15 mouse cellular contexts compared by ENCODE assay signal in the genomic region with DNA sequence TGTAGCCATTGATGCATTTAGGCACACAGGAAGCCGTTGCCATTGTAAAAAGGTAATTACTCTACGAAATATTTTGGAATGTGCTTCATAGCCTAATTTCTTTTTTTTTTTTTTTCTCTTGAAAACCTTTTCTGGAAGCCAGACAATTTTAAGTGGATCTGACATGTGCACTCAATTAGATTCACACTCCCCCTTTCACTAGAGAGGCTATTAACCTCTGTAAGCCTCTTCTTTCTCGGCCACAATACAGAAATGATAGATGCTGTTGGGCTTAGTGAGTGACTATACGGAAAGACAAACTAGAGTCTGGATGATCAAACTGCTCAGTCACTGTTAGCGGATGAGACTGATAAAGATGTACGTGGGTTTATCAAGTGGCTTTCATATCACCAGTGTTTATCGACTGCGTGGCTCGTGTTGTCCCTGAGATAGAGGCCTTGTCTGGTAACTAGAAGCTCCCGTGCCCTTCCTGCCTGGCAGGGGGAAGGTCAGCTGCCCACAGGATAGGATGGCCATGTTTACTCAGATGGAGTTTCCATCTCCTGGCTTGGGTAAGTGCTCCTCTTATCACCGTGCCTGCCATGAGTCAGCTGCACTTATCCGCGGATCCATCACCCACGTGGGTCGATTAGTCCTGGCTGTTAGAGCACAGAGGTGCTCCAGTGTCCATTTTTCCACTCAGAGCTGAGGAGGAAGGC. TPM values are rescaled to one million over a fixed set of nuclear protein-coding genes. Genes with fewer than 3 reads are reported as not detected.
DNase-seq lines count a peak whose midpoint lies in the region; ATAC-seq lines count a peak whose summit lies in the region.
"Had no signal": no experiment of that assay in that cellular context is flagged by ENCODE, and none has a peak within 500 bp of the region (broad histone marks: within the 10 kb centered on the region; RNA-seq: fewer than 3 reads in every experiment).

No protein-coding gene starts in this region.

- H3K27ac ChIP-seq in heart, embryonic 16.5 days (ENCODE audit: low read length): no peak overlapping the region
- H3K27ac ChIP-seq: kidney, postnatal 0 days; macrophage; midbrain, embryonic 13.5 days had no signal

- H3K9ac ChIP-seq in heart, embryonic 16.5 days (ENCODE audit: low read length): no peak overlapping the region
- H3K9ac ChIP-seq: midbrain, embryonic 13.5 days had no signal

- H3K4me2 ChIP-seq in heart, embryonic 16.5 days (ENCODE audit: low read depth, low read length): peak overlapping the region; percentile 24
- H3K4me2 ChIP-seq: midbrain, embryonic 13.5 days had no signal

- no peaks in the 10 kb centered on the region for H3K9me3 ChIP-seq in heart, embryonic 16.5 days (replicated peaks; ENCODE audit: control insufficient read depth, low read length)
- H3K9me3 ChIP-seq: midbrain, embryonic 13.5 days had no signal

- H3K4me3 ChIP-seq in heart, embryonic 16.5 days (ENCODE audit: low read length): no peak overlapping the region
- H3K4me3 ChIP-seq: midbrain, embryonic 13.5 days had no signal

- no peak for ATAC-seq in heart, embryonic 16.5 days (replicated peaks; ENCODE audit: extremely low read depth, insufficient read depth, low FRiP score)
- ATAC-seq: forebrain, embryonic 14.5 days; midbrain, embryonic 13.5 days had no signal

- peak; percentile 7 for DNase-seq in embryo, embryonic 10 days (ENCODE audit: low spot score)
- DNase-seq in embryo, embryonic 11 days: no peak
- DNase-seq in heart, adult 11 months: no peak
- peak; percentile 8 for DNase-seq in 3T3-L1 (ENCODE audit: low read depth, low spot score)
- DNase-seq in adrenal gland, postnatal 25 days: peak; percentile 21
- DNase-seq in frontal cortex, postnatal 25 days (ENCODE audit: low spot score in 2 of 2): no peak
- no peak for DNase-seq in testis, postnatal 10 days (ENCODE audit: low spot score)
- DNase-seq: cerebellum, adult 9-10 months; gastrocnemius, postnatal 10 days; right cerebral cortex, adult 18-20 months had no signal

- H3K27me3 ChIP-seq in heart, embryonic 16.5 days (ENCODE audit: control insufficient read depth, insufficient read depth, low read length): no peaks in the 10 kb centered on the region
- H3K27me3 ChIP-seq: midbrain, embryonic 13.5 days had no signal

- H3K4me1 ChIP-seq in heart, embryonic 16.5 days (ENCODE audit: control insufficient read depth, insufficient read depth, low read length): peaks cover 24% of the 10 kb centered on the region

- 28% methylated on average over 15 of the region's 15 CpGs for WGBS in heart, embryonic 16.5 days

- H3K36me3 ChIP-seq in heart, embryonic 16.5 days (ENCODE audit: control insufficient read depth, insufficient read depth): no peaks in the 10 kb centered on the region
- H3K36me3 ChIP-seq: midbrain, embryonic 13.5 days had no signal

RNA-seq across cellular contexts. Expression of a gene that starts 3.6 kb away (rescaled TPM):
- 24.2 and 25.5 TPM in 2 replicates for polyA plus RNA-seq in heart, embryonic 16.5 days (2015; fragmentation: Nextera tagmentation; extraction: Ambion mirVana)
- 11.4 and 15.3 TPM in 2 replicates for total RNA-seq in adrenal gland, postnatal 25 days (2021)

Comparison
In these comparisons a context has a peak if more than half of its experiments do, and no peak if none do; other contexts are left out.
1. DNase-seq: peak in embryo, embryonic 10 days (single experiment), 3T3-L1 (single experiment) and adrenal gland, postnatal 25 days (single experiment); none in embryo, embryonic 11 days (single experiment), heart, adult 11 months (single experiment), frontal cortex, postnatal 25 days (0 of 2) and testis, postnatal 10 days (single experiment).